Mouse (Mus musculus): ENCODE data around the gene Ecpas.
A peak's percentile ranks its signal among the peaks of the same experiment; 100 is the strongest.

Ecpas gene

GRCm38 (mm10) chr4:58912629-58913335 is at the start of gene Ecpas:
Gene Ecpas, minus strand, starts transcription at chr4:58912749.
- DNase-seq (ENCODE audit: inconsistent age in 2 of 2, low spot score in 1 of 2): peak; percentile 91 to 97

GRCm38 (mm10) chr4:58961719-58962118 is 49.2 kb upstream of the Ecpas start:
- DNase-seq (ENCODE audit: inconsistent age in 2 of 2, low spot score in 1 of 2): no peak

DNA sequence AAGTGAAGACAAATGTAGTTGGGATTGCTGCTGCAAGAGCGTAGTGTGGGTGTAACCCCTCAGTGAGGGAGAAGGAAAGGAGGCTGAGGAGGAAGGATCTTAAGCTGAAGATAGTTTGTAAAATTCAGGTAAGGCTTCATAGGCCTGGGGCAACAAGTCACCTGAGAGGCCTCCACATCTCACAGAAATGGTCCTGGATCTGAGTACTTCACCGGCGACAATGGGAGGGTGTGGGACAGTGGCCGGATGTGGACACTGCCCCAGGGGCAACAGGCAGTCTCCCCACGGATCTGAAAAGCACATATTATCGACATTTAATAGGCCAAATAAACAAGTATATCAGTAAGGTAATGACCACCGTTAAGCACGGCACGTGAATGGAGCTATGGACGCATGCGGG is 40.1 kb upstream of the Ecpas start:
- DNase-seq (ENCODE audit: inconsistent age in 2 of 2, low spot score in 1 of 2): no peak

- no peak for DNase-seq (ENCODE audit: inconsistent age in 2 of 2, low spot score in 1 of 2)
These were observed 35.8 kb upstream of the Ecpas start for GRCm38 (mm10) chr4:58948391-58948790.

GRCm38 (mm10) chr4:58944695-58945094 is 32.1 kb upstream of the Ecpas start:
- no peak for DNase-seq (ENCODE audit: inconsistent age in 2 of 2, low spot score in 1 of 2)

GRCm38 (mm10) chr4:58944206-58944553 is 31.6 kb upstream of the Ecpas start:
- no peak for DNase-seq (ENCODE audit: inconsistent age in 2 of 2, low spot score in 1 of 2)

DNA sequence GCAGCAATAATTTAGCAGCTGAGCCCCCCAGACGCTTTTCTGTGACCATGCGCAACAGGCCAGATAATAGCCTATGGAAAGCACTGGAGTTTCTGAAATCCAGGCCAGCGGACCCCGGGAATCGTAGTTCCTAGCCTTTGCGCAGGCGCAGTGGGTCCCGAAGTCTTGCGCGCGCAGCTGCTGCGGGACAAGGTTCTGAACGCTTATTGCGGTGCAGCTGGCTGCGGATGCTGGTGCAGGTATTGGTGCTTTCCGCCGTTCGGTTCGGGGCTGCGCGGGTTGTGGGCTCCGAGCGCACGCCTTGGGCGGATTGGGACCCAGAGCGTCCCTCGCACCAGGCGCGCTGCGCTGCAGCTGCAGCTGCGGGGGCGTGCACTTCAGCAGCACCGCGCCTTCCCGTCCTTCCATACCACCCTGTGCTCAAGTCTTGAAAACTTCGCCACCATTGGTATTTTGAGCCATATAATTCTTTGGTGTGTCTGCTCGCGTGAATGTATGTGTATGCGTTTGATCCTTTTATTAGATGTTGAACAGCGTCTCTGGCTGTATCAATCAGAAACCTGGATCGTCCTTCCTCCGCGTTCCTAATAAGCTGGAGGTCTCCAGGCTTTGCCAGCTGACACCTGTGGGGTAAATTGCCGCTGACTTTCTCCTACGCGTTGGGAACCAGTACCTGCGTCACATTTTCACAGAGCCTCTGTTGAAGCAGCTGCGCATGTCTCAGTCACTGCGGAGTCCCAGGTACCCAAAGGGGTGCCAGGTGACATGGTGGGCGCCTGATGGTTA is 31.1 kb upstream of the Ecpas start, which contains the start of gene Zkscan16:
TSS of gene Zkscan16 (plus strand) at position 209 of the 786 bp plus-strand sequence.
- peak; percentile 84 to 93 for DNase-seq (ENCODE audit: inconsistent age in 2 of 2, low spot score in 1 of 2)

DNA sequence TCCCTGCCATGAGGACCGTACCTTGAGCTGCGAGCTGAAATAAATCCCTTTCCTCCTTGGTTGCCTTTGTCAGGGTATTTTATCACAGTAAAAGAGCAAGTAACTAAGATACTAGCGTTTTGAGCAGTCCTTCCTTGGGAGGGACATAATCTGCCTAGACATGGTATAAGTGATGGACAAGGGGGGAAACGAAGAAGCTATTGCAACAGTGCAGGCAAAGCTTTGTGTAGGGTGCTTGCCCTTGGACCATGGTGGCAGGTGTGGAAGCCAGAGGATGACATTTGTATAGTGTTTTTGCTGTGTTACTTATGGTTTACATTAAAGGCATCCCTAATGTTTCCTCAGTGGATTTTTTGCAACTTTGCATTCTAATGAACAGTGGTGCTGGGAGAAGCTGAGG is 30.4 kb upstream of the Ecpas start:
- DNase-seq (ENCODE audit: inconsistent age in 2 of 2, low spot score in 1 of 2): no peak

GRCm38 (mm10) chr4:58941638-58942037 is 29.1 kb upstream of the Ecpas start:
- no peak for DNase-seq (ENCODE audit: inconsistent age in 2 of 2, low spot score in 1 of 2)

GRCm38 (mm10) chr4:58935846-58936245 is 23.3 kb upstream of the Ecpas start:
- DNase-seq (ENCODE audit: inconsistent age in 2 of 2, low spot score in 1 of 2): peak in 1 of 2 experiments; percentile 83

DNA sequence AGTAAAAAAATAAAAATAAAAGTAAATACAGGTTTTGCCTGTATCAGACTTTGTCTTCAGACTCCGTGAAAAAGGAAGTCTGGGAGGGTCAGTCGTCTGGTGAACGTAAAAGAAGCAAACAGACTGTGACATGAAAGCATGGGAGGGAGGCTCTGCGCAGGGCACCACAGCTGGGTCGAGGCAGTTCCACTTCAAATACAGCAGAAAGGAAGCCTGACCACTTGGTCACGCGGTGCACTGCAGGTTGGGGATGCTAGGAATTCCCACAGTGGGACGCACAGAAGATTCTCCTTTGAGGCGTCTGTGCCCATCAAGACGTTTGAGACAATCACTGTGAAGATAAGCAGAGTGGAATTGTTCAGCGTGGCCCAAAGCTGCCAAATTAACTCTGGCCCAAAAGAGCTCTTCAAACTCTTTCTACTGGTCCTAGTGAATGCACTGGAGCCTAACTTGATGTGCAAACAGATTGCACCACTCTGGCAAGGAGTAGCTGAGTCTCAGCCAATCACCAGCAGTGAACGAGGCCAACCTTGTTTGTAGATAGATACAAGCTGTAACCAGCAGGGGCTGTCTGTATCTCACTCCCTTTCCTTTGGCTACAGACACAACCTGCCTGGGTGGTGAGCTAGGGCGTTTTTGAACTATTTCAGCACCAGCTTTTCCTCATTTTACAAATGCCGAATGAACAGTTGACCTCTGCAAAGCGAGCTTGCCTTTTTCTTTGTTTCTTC is 22.4 kb upstream of the Ecpas start:
- DNase-seq (ENCODE audit: inconsistent age in 2 of 2, low spot score in 1 of 2): peak; percentile 44 to 85

DNA sequence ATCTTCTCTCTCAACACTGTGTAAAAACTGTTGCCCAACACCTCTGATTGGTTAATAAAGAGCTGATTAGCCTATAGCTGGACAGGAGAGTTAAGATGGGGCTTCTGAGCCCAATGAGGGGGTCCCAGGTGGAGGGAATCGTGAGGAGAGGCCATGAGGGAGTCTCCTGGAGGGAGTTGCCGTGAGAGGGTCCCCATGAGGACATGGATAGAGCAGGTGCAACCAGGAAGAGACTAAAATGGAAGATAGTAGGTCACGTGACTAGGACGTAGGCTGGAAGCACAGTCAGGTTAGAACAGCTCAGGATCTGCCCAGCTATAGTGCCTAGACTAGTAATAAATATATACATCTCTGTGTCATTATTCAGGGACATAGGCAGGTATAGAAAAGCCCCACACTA is 21.8 kb upstream of the Ecpas start:
- DNase-seq (ENCODE audit: inconsistent age in 2 of 2, low spot score in 1 of 2): no peak

DNA sequence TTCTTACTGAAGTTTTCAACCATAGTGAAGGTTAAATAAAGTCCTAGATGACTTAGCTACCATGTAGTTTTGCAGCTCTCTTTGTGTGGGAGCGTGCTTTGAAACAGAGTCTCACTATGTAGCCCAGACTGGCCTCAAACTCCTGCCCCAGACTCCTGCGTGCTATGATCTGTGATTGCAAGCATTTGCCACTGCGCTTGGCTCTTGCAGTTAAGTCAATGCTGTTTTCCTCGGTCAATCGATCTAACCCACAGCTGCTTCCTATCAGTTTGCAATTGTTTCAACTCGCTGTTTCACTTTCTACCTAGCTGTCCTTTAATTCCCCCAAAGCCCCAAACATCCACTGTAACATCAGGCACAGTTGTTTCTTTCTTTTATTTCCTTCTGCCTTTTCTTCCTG is 20.0 kb upstream of the Ecpas start:
- DNase-seq (ENCODE audit: inconsistent age in 2 of 2, low spot score in 1 of 2): no peak

DNA sequence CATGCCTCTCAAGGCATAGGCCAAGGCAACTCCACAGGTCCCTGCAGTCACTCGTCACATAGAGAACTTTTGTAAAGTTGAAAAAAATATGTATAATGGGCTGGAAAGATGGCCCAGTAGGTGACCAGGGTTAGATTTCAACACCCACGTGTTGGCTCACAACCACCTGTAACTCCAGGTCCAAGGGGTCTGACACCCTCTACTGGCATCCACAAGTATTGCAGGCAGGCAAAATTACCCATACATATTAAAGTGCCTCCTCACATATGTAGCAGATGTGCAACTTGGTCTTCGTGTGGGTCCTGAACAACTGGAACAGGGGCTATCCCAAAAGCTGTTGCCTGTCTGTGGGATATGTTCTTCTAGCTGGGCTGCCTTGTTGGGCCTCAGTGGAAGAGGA is 15.1 kb upstream of the Ecpas start:
- DNase-seq (ENCODE audit: inconsistent age in 2 of 2, low spot score in 1 of 2): no peak

GRCm38 (mm10) chr4:58926120-58926519 is 13.6 kb upstream of the Ecpas start:
- no peak for DNase-seq (ENCODE audit: inconsistent age in 2 of 2, low spot score in 1 of 2)

GRCm38 (mm10) chr4:58925664-58926063 is 13.1 kb upstream of the Ecpas start:
- DNase-seq (ENCODE audit: inconsistent age in 2 of 2, low spot score in 1 of 2): no peak

DNA sequence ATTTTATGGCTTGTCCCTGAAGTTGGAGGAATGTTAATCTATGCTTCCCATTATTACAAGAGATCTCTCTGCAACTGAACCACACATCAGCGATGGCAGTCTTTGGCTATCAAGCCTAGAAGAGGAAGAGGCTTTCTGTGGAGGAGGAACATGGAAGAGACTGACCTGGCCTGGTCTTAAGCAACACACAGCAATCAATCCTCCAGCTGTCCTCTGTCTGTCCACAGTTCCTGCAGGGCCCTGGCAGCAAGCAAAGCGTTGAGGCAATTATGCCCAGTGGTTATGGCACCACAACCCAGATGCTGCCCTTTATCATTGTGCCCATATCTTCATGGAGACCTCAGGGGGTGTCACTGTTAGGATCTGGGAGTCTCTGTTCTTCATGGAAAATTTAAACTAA is 11.4 kb upstream of the Ecpas start:
- DNase-seq (ENCODE audit: inconsistent age in 2 of 2, low spot score in 1 of 2): no peak

DNA sequence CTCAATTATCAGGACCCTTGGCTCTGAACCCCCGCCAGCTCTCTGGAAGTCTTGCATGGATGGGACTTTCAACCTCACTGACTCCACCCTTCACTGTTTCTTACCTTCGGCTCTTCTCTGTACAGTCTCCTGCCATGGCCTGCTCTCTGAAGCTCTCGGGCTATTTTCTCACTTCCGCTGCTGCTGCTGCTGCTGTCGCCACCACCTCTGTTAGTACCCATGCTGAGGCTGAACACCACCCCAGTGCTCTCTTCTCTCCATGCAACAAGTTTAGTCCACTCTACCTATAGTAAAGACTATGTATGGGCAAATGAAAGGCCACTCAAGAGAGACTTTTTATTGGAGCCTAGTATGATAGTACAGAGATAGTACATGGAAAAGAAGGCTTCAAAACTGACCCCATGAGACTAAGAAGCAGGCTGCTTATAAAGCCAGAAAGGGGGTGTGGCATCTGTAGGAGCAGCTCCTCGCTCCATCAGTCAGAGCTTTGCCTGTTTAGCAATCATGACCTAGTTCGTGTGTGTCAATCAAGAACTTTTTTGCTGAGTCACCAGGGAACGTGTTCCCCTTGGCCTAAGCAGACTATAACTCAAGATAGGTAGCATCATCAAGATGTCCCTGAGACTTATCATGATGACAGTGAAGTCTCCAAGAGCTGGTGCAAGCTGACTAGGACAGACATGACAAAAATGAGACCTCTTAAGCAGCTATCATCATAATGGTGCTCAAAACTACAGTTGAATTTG is 2.7 kb upstream of the Ecpas start:
- DNase-seq (ENCODE audit: inconsistent age in 2 of 2, low spot score in 1 of 2): peak; percentile 72 to 89

- peak in 1 of 2 experiments; percentile 72 for DNase-seq (ENCODE audit: inconsistent age in 2 of 2, low spot score in 1 of 2)
These were observed 932 bp upstream of the Ecpas start for GRCm38 (mm10) chr4:58913336-58914026.

GRCm38 (mm10) chr4:58911831-58912628 is 519 bp downstream of the Ecpas start:
- DNase-seq (ENCODE audit: inconsistent age in 2 of 2, low spot score in 1 of 2): peak in 1 of 2 experiments; percentile 75
